Mouse (Mus musculus): ENCODE results near the gene Acad11. TPM values are rescaled to one million over a fixed set of nuclear protein-coding genes. Genes with fewer than 3 reads are reported as not detected.

The Acad11 gene
- polyA plus RNA-seq, 1 experiment from 2014 or later = 35.5 TPM

- 72% methylated on average over 7 of the region's 7 CpGs for WGBS (ENCODE audit: insufficient replicate concordance)
- H3K27ac ChIP-seq (ENCODE audit: low read length) = no peak overlapping the region
- peaks cover 2% of the 10 kb centered on the region; the same call in 1 of the 2 replicates for H3K36me3 ChIP-seq (ENCODE audit: control insufficient read depth, insufficient read depth)
These were observed 83.5 kb downstream of the Acad11 start for GRCm38 (mm10) chr9:104146683-104147082.

GRCm38 (mm10) chr9:104148969-104149368 lies 85.8 kb downstream of the Acad11 start:
- 73% methylated on average over 7 of the region's 7 CpGs for WGBS (ENCODE audit: insufficient replicate concordance)
- Histone ChIP-seq H3K4me1 (ENCODE audit: control insufficient read depth, low read depth, low read length) (no peaks in the 10 kb centered on the region), H3K9ac (ENCODE audit: low read depth, low read length) (no peak overlapping the region), H3K4me2 (ENCODE audit: low read depth, low read length) (no peak overlapping the region), H3K4me3 (ENCODE audit: low read depth, low read length) (no peak overlapping the region), H3K36me3 (ENCODE audit: control insufficient read depth, insufficient read depth) (peaks cover 6% of the 10 kb centered on the region), H3K27me3 (ENCODE audit: control insufficient read depth, insufficient read depth, low read depth, low read length) (no peaks in the 10 kb centered on the region), H3K27ac (ENCODE audit: low read length) (no peak overlapping the region), H3K9me3 (replicated peaks; ENCODE audit: control insufficient read depth, low read length) (no peaks in the 10 kb centered on the region)
- no peak for ATAC-seq (ENCODE audit: low read depth)

More at GRCm38 (mm10) chr9:104146683-104147082, 83.5 kb downstream of the Acad11 start:
- Histone ChIP-seq H3K27me3 (ENCODE audit: control insufficient read depth, insufficient read depth, low read depth, low read length) (no peaks in the 10 kb centered on the region), H3K4me3 (ENCODE audit: low read depth, low read length) (no peak overlapping the region), H3K9ac (ENCODE audit: low read depth, low read length) (no peak overlapping the region), H3K4me1 (ENCODE audit: control insufficient read depth, low read depth, low read length) (no peaks in the 10 kb centered on the region), H3K4me2 (ENCODE audit: low read depth, low read length) (no peak overlapping the region), H3K9me3 (replicated peaks; ENCODE audit: control insufficient read depth, low read length) (no peaks in the 10 kb centered on the region)
- no peak for ATAC-seq (ENCODE audit: low read depth)

- Histone ChIP-seq H3K4me1 (ENCODE audit: control insufficient read depth, low read depth, low read length) (no peaks in the 10 kb centered on the region), H3K27me3 (ENCODE audit: control insufficient read depth, insufficient read depth, low read depth, low read length) (no peaks in the 10 kb centered on the region), H3K27ac (ENCODE audit: low read length) (no peak overlapping the region), H3K9me3 (replicated peaks; ENCODE audit: control insufficient read depth, low read length) (no peaks in the 10 kb centered on the region), H3K9ac (ENCODE audit: low read depth, low read length) (no peak overlapping the region), H3K4me3 (ENCODE audit: low read depth, low read length) (no peak overlapping the region), H3K4me2 (ENCODE audit: low read depth, low read length) (no peak overlapping the region), H3K36me3 (ENCODE audit: control insufficient read depth, insufficient read depth) (peaks cover 27% of the 10 kb centered on the region)
- ATAC-seq (ENCODE audit: low read depth) = no peak
- 84% methylated on average over 7 of the region's 7 CpGs for WGBS (ENCODE audit: insufficient replicate concordance)
These were observed 88.9 kb downstream of the Acad11 start for GRCm38 (mm10) chr9:104152121-104152520.

GRCm38 (mm10) chr9:104155100-104155715 lies 92.0 kb downstream of the Acad11 start:
- Histone ChIP-seq H3K27ac (ENCODE audit: low read length) (no peak overlapping the region), H3K4me2 (ENCODE audit: low read depth, low read length) (no peak overlapping the region), H3K9ac (ENCODE audit: low read depth, low read length) (no peak overlapping the region), H3K4me1 (ENCODE audit: control insufficient read depth, low read depth, low read length) (no peaks in the 10 kb centered on the region), H3K4me3 (ENCODE audit: low read depth, low read length) (no peak overlapping the region), H3K36me3 (ENCODE audit: control insufficient read depth, insufficient read depth) (peaks cover 29% of the 10 kb centered on the region), H3K27me3 (ENCODE audit: control insufficient read depth, insufficient read depth, low read depth, low read length) (no peaks in the 10 kb centered on the region), H3K9me3 (replicated peaks; ENCODE audit: control insufficient read depth, low read length) (no peaks in the 10 kb centered on the region)
- WGBS (ENCODE audit: insufficient replicate concordance) = 81% methylated on average over 14 of the region's 14 CpGs
- ATAC-seq (ENCODE audit: low read depth) = no peak

GRCm38 (mm10) chr9:104156506-104156905 lies 93.3 kb downstream of the Acad11 start:
- no peak overlapping the region for H3K4me3 ChIP-seq (ENCODE audit: low read depth, low read length)
- no peaks in the 10 kb centered on the region for H3K4me1 ChIP-seq (ENCODE audit: control insufficient read depth, low read depth, low read length)
- H3K27ac ChIP-seq (ENCODE audit: low read length) = no peak overlapping the region
- no peak overlapping the region for H3K4me2 ChIP-seq (ENCODE audit: low read depth, low read length)
- WGBS (ENCODE audit: insufficient replicate concordance) = 81% methylated on average over 8 of the region's 8 CpGs
- no peak for ATAC-seq (ENCODE audit: low read depth)
- H3K27me3 ChIP-seq (ENCODE audit: control insufficient read depth, insufficient read depth, low read depth, low read length) = no peaks in the 10 kb centered on the region
- no peaks in the 10 kb centered on the region for H3K9me3 ChIP-seq (replicated peaks; ENCODE audit: control insufficient read depth, low read length)
- H3K9ac ChIP-seq (ENCODE audit: low read depth, low read length) = no peak overlapping the region
- H3K36me3 ChIP-seq (ENCODE audit: control insufficient read depth, insufficient read depth) = peaks cover 29% of the 10 kb centered on the region

- Histone ChIP-seq H3K4me1 (ENCODE audit: control insufficient read depth, low read depth, low read length) (no peaks in the 10 kb centered on the region), H3K9me3 (replicated peaks; ENCODE audit: control insufficient read depth, low read length) (no peaks in the 10 kb centered on the region), H3K9ac (ENCODE audit: low read depth, low read length) (no peak overlapping the region), H3K27ac (ENCODE audit: low read length) (no peak overlapping the region), H3K27me3 (ENCODE audit: control insufficient read depth, insufficient read depth, low read depth, low read length) (no peaks in the 10 kb centered on the region), H3K4me3 (ENCODE audit: low read depth, low read length) (no peak overlapping the region), H3K4me2 (ENCODE audit: low read depth, low read length) (no peak overlapping the region), H3K36me3 (ENCODE audit: control insufficient read depth, insufficient read depth) (peaks cover 32% of the 10 kb centered on the region)
- WGBS (ENCODE audit: insufficient replicate concordance) = 87% methylated on average over 7 of the region's 7 CpGs
- ATAC-seq (ENCODE audit: low read depth) = no peak
These were observed 94.1 kb downstream of the Acad11 start for GRCm38 (mm10) chr9:104157291-104157690.

GRCm38 (mm10) chr9:104161117-104161516 lies 97.9 kb downstream of the Acad11 start:
- H3K36me3 ChIP-seq (ENCODE audit: control insufficient read depth, insufficient read depth) = peaks cover 20% of the 10 kb centered on the region
- H3K27me3 ChIP-seq (ENCODE audit: control insufficient read depth, insufficient read depth, low read depth, low read length) = no peaks in the 10 kb centered on the region
- no peak overlapping the region for H3K4me2 ChIP-seq (ENCODE audit: low read depth, low read length)
- ATAC-seq (ENCODE audit: low read depth) = peak; percentile 93
- H3K4me1 ChIP-seq (ENCODE audit: control insufficient read depth, low read depth, low read length) = no peaks in the 10 kb centered on the region
- H3K27ac ChIP-seq (ENCODE audit: low read length) = peak overlapping the region; percentile 67
- no peak overlapping the region for H3K9ac ChIP-seq (ENCODE audit: low read depth, low read length)
- 70% methylated on average over 7 of the region's 7 CpGs for WGBS (ENCODE audit: insufficient replicate concordance)
- no peak overlapping the region for H3K4me3 ChIP-seq (ENCODE audit: low read depth, low read length)
- no peaks in the 10 kb centered on the region for H3K9me3 ChIP-seq (replicated peaks; ENCODE audit: control insufficient read depth, low read length)

- Histone ChIP-seq H3K27ac (ENCODE audit: low read length) (no peak overlapping the region), H3K27me3 (ENCODE audit: control insufficient read depth, insufficient read depth, low read depth, low read length) (no peaks in the 10 kb centered on the region), H3K4me2 (ENCODE audit: low read depth, low read length) (no peak overlapping the region), H3K9me3 (replicated peaks; ENCODE audit: control insufficient read depth, low read length) (no peaks in the 10 kb centered on the region), H3K9ac (ENCODE audit: low read depth, low read length) (no peak overlapping the region), H3K4me3 (ENCODE audit: low read depth, low read length) (no peak overlapping the region), H3K4me1 (ENCODE audit: control insufficient read depth, low read depth, low read length) (no peaks in the 10 kb centered on the region), H3K36me3 (ENCODE audit: control insufficient read depth, insufficient read depth) (peaks cover 11% of the 10 kb centered on the region)
- ATAC-seq (ENCODE audit: low read depth) = no peak
- 73% methylated on average over 5 of the region's 5 CpGs for WGBS (ENCODE audit: insufficient replicate concordance)
These were observed 101.0 kb downstream of the Acad11 start for GRCm38 (mm10) chr9:104164194-104164593.

- Histone ChIP-seq H3K9me3 (replicated peaks; ENCODE audit: control insufficient read depth, low read length) (no peaks in the 10 kb centered on the region), H3K27ac (ENCODE audit: low read length) (no peak overlapping the region), H3K4me3 (ENCODE audit: low read depth, low read length) (no peak overlapping the region), H3K36me3 (ENCODE audit: control insufficient read depth, insufficient read depth) (peaks cover 8% of the 10 kb centered on the region), H3K4me2 (ENCODE audit: low read depth, low read length) (no peak overlapping the region), H3K9ac (ENCODE audit: low read depth, low read length) (no peak overlapping the region), H3K4me1 (ENCODE audit: control insufficient read depth, low read depth, low read length) (no peaks in the 10 kb centered on the region), H3K27me3 (ENCODE audit: control insufficient read depth, insufficient read depth, low read depth, low read length) (no peaks in the 10 kb centered on the region)
- no peak for ATAC-seq (ENCODE audit: low read depth)
- WGBS (ENCODE audit: insufficient replicate concordance) = 81% methylated on average over 5 of the region's 5 CpGs
These were observed 102.7 kb downstream of the Acad11 start for GRCm38 (mm10) chr9:104165926-104166325.
